Mouse (Mus musculus): ENCODE data around the gene Acox3.

Gene Acox3

DNA sequence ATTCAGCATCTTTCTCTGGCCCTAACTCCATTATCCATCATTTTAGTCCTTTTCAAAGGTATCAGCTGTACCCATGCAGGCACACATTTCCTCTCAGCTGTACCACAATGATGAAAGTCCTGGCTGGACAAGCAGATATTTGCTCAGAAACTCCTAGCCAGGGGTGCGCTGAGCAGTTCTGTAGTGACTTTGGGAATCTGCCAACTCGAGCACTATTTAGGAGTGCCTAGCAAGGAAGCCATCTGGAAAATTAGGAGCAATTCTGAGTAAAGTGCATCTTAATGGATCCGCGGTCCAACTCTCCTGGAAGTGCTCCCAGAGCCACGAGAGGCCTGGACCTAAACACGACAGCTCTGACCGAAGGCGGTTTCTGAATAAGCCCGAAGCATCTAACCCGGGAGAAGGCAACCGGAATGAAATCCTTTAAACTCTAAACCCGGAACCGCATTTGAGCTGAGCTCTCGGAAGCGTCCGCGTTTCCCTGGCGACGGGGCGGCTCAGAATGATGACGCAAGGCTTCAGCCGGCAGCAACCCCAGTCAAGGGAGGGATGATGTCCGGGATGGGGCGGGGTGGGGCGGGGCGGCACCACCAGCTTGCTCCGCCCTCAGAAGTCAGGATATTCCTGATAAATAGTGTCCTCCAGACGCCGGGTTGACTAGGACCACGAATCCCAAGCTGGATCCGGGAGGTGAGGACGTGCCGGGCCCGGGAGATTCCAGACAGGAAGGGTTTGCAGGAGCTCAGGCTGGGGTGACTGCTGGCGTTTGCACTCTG, at the start of gene Acox3:
Gene Acox3 (plus strand): TSS at position 596 of the 776 bp plus-strand sequence.
- DNase-seq (ENCODE audit: extremely low spot score, low read depth, low spot score) = peak; percentile 76

GRCm38 (mm10) chr5:35536271-35536670, 46.6 kb upstream of the Acox3 start:
- DNase-seq (ENCODE audit: extremely low spot score, low read depth, low spot score) = no peak

- no peak for DNase-seq (ENCODE audit: extremely low spot score, low read depth, low spot score)
Measured at GRCm38 (mm10) chr5:35537474-35537873, 45.4 kb upstream of the Acox3 start.

DNA sequence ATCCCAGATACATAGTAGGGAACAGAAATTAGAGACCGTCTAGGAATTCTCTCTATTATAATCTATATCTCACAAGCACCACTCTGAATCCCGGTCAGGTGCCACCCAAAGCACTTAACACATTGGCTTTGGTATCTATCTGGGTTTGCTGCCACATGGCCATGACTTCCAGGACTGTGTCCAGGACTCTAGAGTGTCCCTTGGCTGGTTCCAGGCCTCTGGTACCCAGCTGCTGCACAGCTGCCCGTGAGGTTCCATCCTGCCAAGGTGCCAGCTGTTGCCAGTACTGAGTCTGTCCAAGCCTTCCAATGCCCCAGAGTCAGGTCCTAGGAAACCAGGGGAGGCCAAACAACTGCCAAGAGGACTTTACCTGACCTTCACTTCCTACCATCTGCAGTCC, 44.8 kb upstream of the Acox3 start:
- no peak for DNase-seq (ENCODE audit: extremely low spot score, low read depth, low spot score)

DNA sequence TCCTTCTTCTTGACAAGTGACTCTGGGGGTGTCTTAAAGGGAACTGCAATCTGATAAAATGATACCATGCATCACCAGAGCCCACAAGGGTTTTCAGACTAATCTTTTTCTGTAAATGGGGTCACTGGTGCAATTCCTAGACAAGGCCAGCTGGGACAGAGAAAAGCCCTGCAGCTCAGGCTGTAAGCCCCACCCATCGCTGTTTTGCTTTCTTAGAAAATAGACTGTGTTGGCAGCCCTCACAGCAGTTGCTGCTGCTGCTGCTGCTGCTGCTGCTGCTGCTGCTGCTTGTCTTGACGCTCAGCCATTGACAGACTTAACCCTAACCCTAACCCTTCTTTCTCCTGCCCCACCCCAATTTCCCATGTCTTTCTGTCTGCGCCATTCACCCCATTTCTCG, 43.3 kb upstream of the Acox3 start:
- no peak for DNase-seq (ENCODE audit: extremely low spot score, low read depth, low spot score)

GRCm38 (mm10) chr5:35540555-35540954, 42.3 kb upstream of the Acox3 start:
- no peak for DNase-seq (ENCODE audit: extremely low spot score, low read depth, low spot score)

GRCm38 (mm10) chr5:35541059-35541790, 41.6 kb upstream of the Acox3 start:
- DNase-seq (ENCODE audit: extremely low spot score, low read depth, low spot score) = no peak

GRCm38 (mm10) chr5:35546127-35546526, 36.7 kb upstream of the Acox3 start:
- no peak for DNase-seq (ENCODE audit: extremely low spot score, low read depth, low spot score)

DNA sequence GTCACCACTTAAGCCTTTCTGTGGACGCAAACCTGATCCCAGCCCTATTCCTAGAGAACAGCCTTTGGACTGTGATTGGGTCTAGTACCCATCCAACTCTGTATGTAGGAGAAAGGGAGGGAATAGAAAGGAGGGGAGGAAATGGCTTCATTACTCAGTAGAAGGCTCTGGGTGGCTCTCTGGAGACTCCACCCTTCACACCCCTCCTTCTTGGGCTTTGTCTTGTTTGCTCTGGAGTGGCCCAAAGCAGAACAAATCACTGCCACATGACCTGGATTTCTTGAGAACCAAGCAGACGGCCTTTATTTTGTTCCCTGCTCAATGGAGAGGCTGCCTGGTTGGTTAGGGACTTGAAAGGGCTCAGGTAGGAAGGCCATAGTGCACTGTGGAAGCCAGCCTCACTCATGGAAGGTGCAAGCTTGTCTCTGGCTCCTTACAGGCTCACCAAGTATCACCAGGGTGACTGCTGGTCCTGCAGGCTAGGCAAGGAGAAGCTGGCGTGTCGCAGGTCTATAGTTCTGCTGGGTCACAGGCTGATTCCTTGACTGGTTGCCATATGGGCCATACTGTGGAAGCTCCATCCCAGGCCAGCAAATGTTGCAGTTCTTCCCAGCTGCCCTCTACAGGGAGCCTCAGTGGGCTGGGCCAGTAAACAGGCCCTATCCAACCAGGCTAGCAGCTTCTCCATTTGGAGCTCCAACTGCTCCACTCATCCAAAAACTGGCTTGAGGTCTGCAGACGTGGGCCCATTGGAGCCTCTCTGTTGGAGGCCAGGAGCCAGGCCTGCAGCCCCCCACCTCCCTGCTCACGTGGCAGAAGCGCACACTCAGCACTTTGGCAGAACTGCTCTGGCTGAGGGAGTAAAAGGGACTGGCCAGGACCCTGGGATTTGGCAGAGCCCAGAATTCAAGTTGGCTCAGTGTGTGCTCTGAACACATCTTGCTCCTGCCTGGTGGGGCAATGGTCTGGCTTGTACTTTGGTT, 30.7 kb upstream of the Acox3 start:
- no peak for DNase-seq (ENCODE audit: extremely low spot score, low read depth, low spot score)

DNA sequence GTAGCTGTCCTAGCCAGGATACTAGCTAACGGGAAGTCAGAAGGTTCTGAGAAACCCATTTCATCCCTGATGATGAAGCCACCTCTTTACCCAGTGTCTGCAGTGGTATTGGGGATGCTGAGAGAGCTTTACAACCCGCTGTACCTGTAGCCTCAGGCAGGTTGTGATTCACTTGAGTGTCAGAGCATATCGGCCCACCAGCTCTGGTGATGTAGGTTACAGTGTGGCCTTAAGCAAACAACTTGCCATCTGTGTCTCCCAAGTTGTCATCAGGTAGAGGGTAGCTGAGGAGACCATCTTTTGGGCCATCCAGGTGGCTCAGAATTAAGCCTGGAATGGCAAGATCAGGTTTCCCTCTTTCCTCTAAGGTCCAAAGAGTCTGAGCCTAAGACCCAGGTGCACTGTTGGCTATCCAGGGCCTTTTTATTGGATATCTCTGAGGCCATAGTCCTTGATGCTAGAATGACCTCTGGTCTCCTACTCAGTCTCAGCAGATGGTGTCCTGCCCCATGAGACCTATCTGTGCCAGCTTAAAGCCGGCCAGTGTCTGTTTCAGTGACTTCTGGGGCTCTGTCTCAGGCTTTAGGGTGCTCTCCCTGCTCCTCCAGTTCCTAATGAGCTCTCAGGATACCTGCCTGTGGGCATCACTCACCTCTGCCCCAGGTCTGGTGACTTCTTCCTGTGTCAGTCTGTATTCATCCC, 29.9 kb upstream of the Acox3 start:
- no peak for DNase-seq (ENCODE audit: extremely low spot score, low read depth, low spot score)

DNA sequence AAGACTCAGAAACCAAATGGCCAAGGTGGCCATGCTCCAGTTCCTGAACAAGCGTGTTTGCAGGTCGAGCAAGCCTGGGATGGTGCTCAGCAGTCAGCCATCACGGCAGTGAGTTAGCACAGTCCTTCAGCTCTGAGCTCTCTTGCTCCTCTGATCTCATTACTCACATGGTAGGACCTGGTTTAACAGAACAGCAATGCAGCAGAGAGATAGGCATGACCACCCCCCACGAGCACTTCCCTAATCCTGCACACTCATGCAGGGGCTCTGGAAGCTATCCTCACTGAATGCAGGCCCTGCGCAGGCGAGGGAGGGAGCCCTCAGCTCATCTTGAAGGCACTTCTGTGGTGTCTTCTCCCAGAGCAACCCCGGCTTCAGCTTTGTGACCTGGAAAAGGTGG, 26.4 kb upstream of the Acox3 start:
- no peak for DNase-seq (ENCODE audit: extremely low spot score, low read depth, low spot score)

GRCm38 (mm10) chr5:35557946-35558621, 24.8 kb upstream of the Acox3 start:
- DNase-seq (ENCODE audit: extremely low spot score, low read depth, low spot score) = no peak

GRCm38 (mm10) chr5:35559447-35559846, 23.4 kb upstream of the Acox3 start:
- no peak for DNase-seq (ENCODE audit: extremely low spot score, low read depth, low spot score)

DNA sequence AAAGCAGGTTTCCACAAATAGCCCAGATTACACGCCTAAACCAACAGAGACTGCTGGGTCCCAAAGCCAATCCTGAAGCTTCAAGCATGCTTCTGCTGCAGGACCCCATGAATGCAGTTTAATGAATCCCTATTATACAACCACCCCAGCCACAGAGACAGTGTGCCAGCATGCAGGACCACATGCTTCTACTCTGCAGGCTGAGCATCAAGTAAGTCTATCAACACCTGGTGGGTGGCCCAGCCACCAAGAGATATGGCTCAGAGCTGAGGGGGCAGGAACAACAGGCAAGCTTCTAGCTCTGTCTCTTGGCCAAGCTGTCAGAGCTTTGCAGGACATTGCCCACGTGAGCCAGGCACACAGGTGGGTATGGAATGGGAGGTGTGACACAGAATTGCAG, 20.2 kb upstream of the Acox3 start:
- DNase-seq (ENCODE audit: extremely low spot score, low read depth, low spot score) = no peak

DNA sequence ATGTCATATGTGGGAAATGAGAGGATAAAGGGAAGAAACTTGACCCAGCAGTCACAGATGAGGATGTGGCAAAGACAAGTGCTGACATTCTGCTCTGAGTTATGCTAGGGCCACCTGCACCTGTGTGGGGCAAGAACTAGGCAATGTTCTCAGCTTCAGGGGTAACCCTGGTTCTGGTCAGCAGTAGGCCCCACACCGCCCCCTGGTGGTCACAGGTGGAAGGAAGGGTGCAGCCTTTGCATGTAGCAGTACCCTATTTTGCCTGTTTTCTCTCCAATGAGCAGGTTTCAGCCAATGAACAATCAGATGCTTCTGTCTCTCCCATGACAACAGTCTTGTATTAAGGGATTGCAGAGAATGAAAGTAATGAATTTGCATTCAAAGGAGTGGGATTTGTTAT, 19.4 kb upstream of the Acox3 start:
- DNase-seq (ENCODE audit: extremely low spot score, low read depth, low spot score) = no peak

- DNase-seq (ENCODE audit: extremely low spot score, low read depth, low spot score) = no peak
Measured at GRCm38 (mm10) chr5:35565217-35565616, 17.6 kb upstream of the Acox3 start.

- no peak for DNase-seq (ENCODE audit: extremely low spot score, low read depth, low spot score)
Measured at GRCm38 (mm10) chr5:35566632-35567031, 16.2 kb upstream of the Acox3 start.

GRCm38 (mm10) chr5:35571546-35571945, 11.3 kb upstream of the Acox3 start:
- no peak for DNase-seq (ENCODE audit: extremely low spot score, low read depth, low spot score)

DNA sequence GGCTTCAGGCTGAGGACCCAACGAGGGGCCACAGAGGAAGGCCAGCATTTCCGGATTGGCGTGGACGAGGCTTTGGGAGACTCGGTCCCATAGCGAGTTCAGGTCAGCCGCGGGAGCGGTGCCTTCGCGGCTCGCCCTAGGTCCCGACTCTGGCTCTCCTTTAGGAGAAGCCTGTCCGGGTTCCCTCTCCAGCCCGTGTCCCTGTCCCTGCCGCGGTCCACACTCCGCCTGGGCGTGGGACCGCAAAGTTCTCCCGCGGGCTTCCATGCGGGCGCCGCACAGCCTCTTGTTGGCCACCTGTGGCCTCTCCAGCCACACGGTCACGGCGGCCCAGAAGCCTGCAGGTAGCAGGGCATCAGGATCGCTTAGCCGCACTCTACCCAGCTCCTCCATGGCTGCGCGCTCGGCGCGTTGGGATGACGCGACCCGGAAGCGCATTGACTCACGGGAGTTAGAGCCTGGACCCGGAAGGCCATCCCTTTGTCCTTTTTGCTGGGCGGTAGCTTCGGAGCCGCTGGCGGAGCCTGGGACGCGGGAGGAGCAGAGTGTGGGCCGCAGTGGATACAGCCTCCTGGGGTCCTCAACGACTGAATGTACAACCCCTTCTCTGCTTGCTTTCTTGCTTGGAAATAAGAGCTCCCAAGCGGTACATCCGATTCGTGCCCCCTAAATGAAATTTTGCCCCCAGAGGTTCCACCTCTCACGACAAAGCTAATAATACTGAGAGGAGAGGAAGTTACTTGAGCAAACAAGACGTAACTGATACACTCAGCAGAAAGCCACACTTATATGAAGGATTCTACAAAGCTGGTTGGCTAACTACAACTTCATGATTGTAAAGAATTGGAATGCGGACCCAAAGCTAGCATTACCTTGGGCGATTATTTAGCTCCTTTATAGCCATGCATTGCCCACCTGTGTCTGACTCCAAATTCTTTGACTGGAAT, 7.9 kb upstream of the Acox3 start, which contains the start of gene Trmt44:
Gene Trmt44 (minus strand): TSS at position 418 of the 947 bp plus-strand sequence.
- DNase-seq (ENCODE audit: extremely low spot score, low read depth, low spot score) = peak; percentile 84
